Comparison of ENCODE assay signal across 10 mouse cellular contexts in the genomic region with DNA sequence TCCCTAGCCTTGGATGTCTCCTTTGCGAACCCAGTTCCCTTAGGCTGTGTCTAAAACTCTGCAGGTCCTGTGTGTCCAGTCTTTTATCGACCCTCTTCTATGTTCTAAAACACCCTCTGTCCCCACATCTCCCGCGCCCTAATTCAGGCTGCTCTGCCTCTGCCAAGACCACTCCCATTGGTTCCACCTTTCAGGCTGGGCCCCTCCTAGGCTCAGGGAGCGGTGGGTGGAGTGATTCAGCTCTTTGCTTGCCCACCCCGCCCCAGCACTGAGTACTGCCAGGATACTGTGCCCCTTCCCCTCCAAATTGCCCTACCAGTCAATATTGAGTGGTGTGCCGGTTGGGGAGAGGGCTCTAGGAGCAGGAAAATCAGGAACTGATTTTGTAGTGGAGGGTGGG. TPM values are rescaled to one million over a fixed set of nuclear protein-coding genes. Genes with fewer than 3 reads are reported as not detected.
A peak's percentile ranks its signal among the peaks of the same experiment; 100 is the strongest.
DNase-seq lines count a peak whose midpoint lies in the region; ATAC-seq and TF ChIP-seq lines count a peak whose summit lies in the region.
"Had no signal": no experiment of that assay in that cellular context is flagged by ENCODE, and none has a peak within 500 bp of the region (broad histone marks: within the 10 kb centered on the region; RNA-seq: fewer than 3 reads in every experiment).

No protein-coding gene starts in this region.

- H3K4me2 ChIP-seq in lung, embryonic 15.5 days: peak overlapping the region; percentile 99
- peak overlapping the region; percentile 98; the same call in 1 of the 2 replicates for H3K4me2 ChIP-seq in limb, embryonic 15.5 days
- peak overlapping the region; percentile 86; the same call in 1 of the 2 replicates for H3K4me2 ChIP-seq in stomach, postnatal 0 days (replicated peaks; ENCODE audit: low read depth)

- H3K27me3 ChIP-seq in lung, embryonic 15.5 days: peaks cover 75% of the 10 kb centered on the region
- peaks cover 92% of the 10 kb centered on the region for H3K27me3 ChIP-seq in limb, embryonic 15.5 days
- H3K27me3 ChIP-seq in stomach, postnatal 0 days (ENCODE audit: control insufficient read depth, insufficient read depth, low read length): peaks cover 14% of the 10 kb centered on the region; the same call in 1 of the 2 replicates

- no peak for TF ChIP-seq POLR2A in lung, adult 2 months (IDR thresholded peaks at IDR 0.05; ENCODE audit: borderline replicate concordance, extremely low read depth, low read depth, low read length)

- intact Hi-C loops in gastrocnemius, adult 2 months (cut with DNase I): no loop called here
- intact Hi-C loops in left cerebral cortex, postnatal 25 days (cut with DNase I): loop anchor here (10.0 kb wide), 1 partner anchor 377 kb away; the partner anchor contains the start of gene Chrdl2

- WGBS in lung, embryonic 15.5 days: 4% methylated on average over 7 of the region's 7 CpGs
- 14% methylated on average over 7 of the region's 7 CpGs for WGBS in lung, adult 2 months
- WGBS in limb, embryonic 15.5 days: 7% methylated on average over 7 of the region's 7 CpGs
- 6% methylated on average over 7 of the region's 7 CpGs for WGBS in stomach, postnatal 0 days

- H3K4me3 ChIP-seq in gastrocnemius, adult 2 months: peak overlapping the region; percentile 88
- 0 out of 2 replicates have a peak overlapping the region, but pooled peaks have one; percentile 48 for H3K4me3 ChIP-seq in lung, embryonic 15.5 days
- no peak overlapping the region for H3K4me3 ChIP-seq in lung, adult 2 months (replicated peaks; ENCODE audit: extremely low read depth, low read depth, low read length)
- peak overlapping the region; percentile 49 for H3K4me3 ChIP-seq in limb, embryonic 15.5 days
- no peak overlapping the region for H3K4me3 ChIP-seq in stomach, postnatal 0 days (ENCODE audit: low read depth, low read length)

- no peak for ATAC-seq in lung, embryonic 15.5 days (ENCODE audit: borderline replicate concordance, extremely low read depth, low FRiP score, low TSS enrichment)
- no peak for ATAC-seq in limb, embryonic 15.5 days (ENCODE audit: insufficient number of reproducible peaks, low FRiP score, low TSS enrichment, low read depth)
- no peak for ATAC-seq in stomach, postnatal 0 days (ENCODE audit: low FRiP score, low TSS enrichment)

- peaks cover 18% of the 10 kb centered on the region for H3K4me1 ChIP-seq in lung, embryonic 15.5 days
- H3K4me1 ChIP-seq in lung, adult 2 months (ENCODE audit: control insufficient read depth, insufficient read depth, low read length): peaks cover 6% of the 10 kb centered on the region
- peaks cover 25% of the 10 kb centered on the region for H3K4me1 ChIP-seq in limb, embryonic 15.5 days
- H3K4me1 ChIP-seq in stomach, postnatal 0 days (replicated peaks; ENCODE audit: control insufficient read depth, insufficient read depth): peaks cover 3% of the 10 kb centered on the region; the same call in 1 of the 2 replicates

- H3K9me3 ChIP-seq in lung, embryonic 15.5 days: no peaks in the 10 kb centered on the region
- H3K9me3 ChIP-seq in limb, embryonic 15.5 days: no peaks in the 10 kb centered on the region
- no peaks in the 10 kb centered on the region for H3K9me3 ChIP-seq in stomach, postnatal 0 days (ENCODE audit: control insufficient read depth, low read length)

- no peaks in the 10 kb centered on the region for H3K36me3 ChIP-seq in lung, embryonic 15.5 days
- no peaks in the 10 kb centered on the region for H3K36me3 ChIP-seq in limb, embryonic 15.5 days
- H3K36me3 ChIP-seq in stomach, postnatal 0 days (ENCODE audit: control insufficient read depth, insufficient read depth, low read length): no peaks in the 10 kb centered on the region

- DNase-seq in gastrocnemius, adult 2 months: peak; percentile 54
- DNase-seq in gastrocnemius, adult 8-10 months (ENCODE audit: low spot score in 2 of 2): no peak
- DNase-seq in lung, adult 2 months: no peak
- DNase-seq in stomach, postnatal 0 days (ENCODE audit: low spot score): no peak
- DNase-seq in left cerebral cortex, postnatal 25 days (ENCODE audit: low spot score in 2 of 2): no peak
- DNase-seq in ovary, adult 18-20 months (ENCODE audit: low spot score): no peak

- TF ChIP-seq EP300 in stomach, postnatal 0 days (optimal IDR thresholded peaks at IDR 0.05): no peak

- peak overlapping the region; percentile 96 for H3K27ac ChIP-seq in gastrocnemius, adult 2 months
- no peak overlapping the region for H3K27ac ChIP-seq in lung, embryonic 15.5 days
- no peak overlapping the region for H3K27ac ChIP-seq in limb, embryonic 15.5 days
- H3K27ac ChIP-seq in stomach, postnatal 0 days (replicated peaks): no peak overlapping the region
- H3K27ac ChIP-seq: macrophage had no signal

- no peak overlapping the region for H3K9ac ChIP-seq in lung, embryonic 15.5 days
- no peak overlapping the region for H3K9ac ChIP-seq in limb, embryonic 15.5 days
- H3K9ac ChIP-seq in stomach, postnatal 0 days (ENCODE audit: low read length): no peak overlapping the region

- TF ChIP-seq CTCF in gastrocnemius, adult 2 months (IDR thresholded peaks at IDR 0.05): no peak
- no peak for TF ChIP-seq CTCF in lung, adult 2 months (IDR thresholded peaks at IDR 0.05; ENCODE audit: insufficient read depth, low read length)
- TF ChIP-seq CTCF in stomach, postnatal 0 days (IDR thresholded peaks at IDR 0.05; ENCODE audit: low read depth): no peak

RNA-seq across cellular contexts. Expression of gene Tpbgl, which starts 0.5 kb away (rescaled TPM):
- total RNA-seq in gastrocnemius, adult 2 months (2021): 10 to 100 TPM; 47.8 to 69.3 TPM
- total RNA-seq in gastrocnemius, adult 8-10 months (2022): 10 to 100 TPM; 52.4 to 77.6 (median 63.1) TPM
- polyA plus RNA-seq in lung, embryonic 15.5 days (2015; fragmentation: Nextera tagmentation; extraction: Ambion mirVana): 0.89 and 1.1 TPM in 2 replicates
- 3.8 and 7.2 TPM in 2 replicates for polyA plus RNA-seq in lung, adult 2 months (2012; rRNA removed)
- 1.0 and 1.1 TPM in 2 replicates for polyA plus RNA-seq in limb, embryonic 15.5 days (2015; fragmentation: Nextera tagmentation; extraction: Ambion mirVana)
- 1.5 and 1.7 TPM in 2 replicates for polyA plus RNA-seq in stomach, postnatal 0 days (2015; fragmentation: Nextera tagmentation; extraction: Ambion mirVana)
- 1 to 10 TPM; 3.7 to 5.2 TPM for total RNA-seq in left cerebral cortex, postnatal 25 days (2021)
- polyA plus RNA-seq: C2C12 had no signal

Comparison
In these comparisons a context has a peak if more than half of its experiments do, and no peak if none do; other contexts are left out.
1. H3K4me3 ChIP-seq: peak in gastrocnemius, adult 2 months (single experiment), lung, embryonic 15.5 days (single experiment) and limb, embryonic 15.5 days (single experiment); none in lung, adult 2 months (single experiment) and stomach, postnatal 0 days (single experiment).
2. Peak in every context shown above with its lines, with median percentiles within 50 percentile points of each other: H3K4me2 ChIP-seq.